Mouse (Mus musculus): Measurements from ENCODE around the gene Dact1. TPM values are rescaled to one million over a fixed set of nuclear protein-coding genes. Genes with fewer than 3 reads are reported as not detected.

Dact1 gene
- polyA plus RNA-seq, 1 experiment from 2014 or later: 15.3 TPM

DNA sequence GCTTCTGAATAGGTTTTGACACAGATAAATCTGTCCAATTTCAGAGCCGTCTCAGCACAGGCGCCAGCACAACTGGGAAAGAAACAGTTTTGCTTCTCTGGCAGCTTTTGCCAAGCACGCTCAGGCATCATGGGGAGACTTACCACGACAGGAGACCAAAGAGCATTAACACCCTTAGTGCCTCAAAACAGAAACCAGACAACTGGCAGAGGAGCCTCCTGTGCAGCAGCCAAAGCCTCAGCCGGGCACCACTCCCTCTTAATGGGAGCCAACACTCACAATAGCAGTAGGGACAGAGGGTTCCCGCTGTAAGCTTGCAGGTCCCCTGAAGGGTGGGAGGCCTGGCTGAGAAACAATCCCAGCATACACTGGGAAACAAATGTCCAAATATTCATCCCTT is 56.5 kb downstream of the Dact1 start:
- WGBS: 65% methylated on average over 6 of the region's 6 CpGs
- no peaks in the 10 kb centered on the region for H3K4me1 ChIP-seq (replicated peaks; ENCODE audit: control insufficient read depth, insufficient read depth, low read length)
- H3K36me3 ChIP-seq (ENCODE audit: control insufficient read depth, insufficient read depth, low read length): no peaks in the 10 kb centered on the region
- H3K4me2 ChIP-seq (replicated peaks; ENCODE audit: low read depth, low read length): no peak overlapping the region
- DNase-seq (ENCODE audit: low spot score) (no peak), ATAC-seq (ENCODE audit: low FRiP score) (no peak)
- no peaks in the 10 kb centered on the region for H3K27me3 ChIP-seq (ENCODE audit: control insufficient read depth, insufficient read depth, low read length)
- H3K9ac ChIP-seq (ENCODE audit: low read depth, low read length): no peak overlapping the region
- H3K9me3 ChIP-seq (ENCODE audit: control insufficient read depth, low read length): no peaks in the 10 kb centered on the region
- no peak overlapping the region for H3K27ac ChIP-seq (ENCODE audit: low read depth, low read length)
- H3K4me3 ChIP-seq (ENCODE audit: low read depth, low read length): no peak overlapping the region

DNA sequence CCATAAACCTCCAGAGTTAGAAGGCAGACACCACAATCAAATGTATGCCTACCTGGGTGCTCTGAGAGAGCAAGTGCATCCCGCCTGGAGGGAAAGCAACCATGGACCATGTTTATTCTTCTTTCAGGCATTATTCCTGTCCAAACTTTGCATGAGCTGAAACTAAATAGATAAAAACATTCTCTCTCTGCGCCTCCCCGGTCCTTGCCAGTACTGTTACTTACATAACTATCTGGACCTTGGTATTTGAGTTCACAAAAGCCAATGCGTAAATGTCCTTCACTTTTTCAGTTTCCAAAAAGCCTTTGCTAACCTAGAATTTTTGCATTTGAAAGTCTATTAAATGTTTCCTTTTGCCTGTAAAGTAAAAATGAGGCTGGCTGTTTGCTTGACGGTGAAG is 58.9 kb downstream of the Dact1 start:
- 80% methylated on average over 5 of the region's 5 CpGs for WGBS

More for the DNA sequence above, 58.9 kb downstream of the Dact1 start:
- Histone ChIP-seq H3K9me3 (ENCODE audit: control insufficient read depth, low read length) (no peaks in the 10 kb centered on the region), H3K36me3 (ENCODE audit: control insufficient read depth, insufficient read depth, low read length) (no peaks in the 10 kb centered on the region), H3K27ac (ENCODE audit: low read depth, low read length) (no peak overlapping the region), H3K9ac (ENCODE audit: low read depth, low read length) (no peak overlapping the region), H3K4me3 (ENCODE audit: low read depth, low read length) (no peak overlapping the region), H3K27me3 (ENCODE audit: control insufficient read depth, insufficient read depth, low read length) (no peaks in the 10 kb centered on the region), H3K4me2 (replicated peaks; ENCODE audit: low read depth, low read length) (no peak overlapping the region), H3K4me1 (replicated peaks; ENCODE audit: control insufficient read depth, insufficient read depth, low read length) (no peaks in the 10 kb centered on the region)
- DNase-seq (ENCODE audit: low spot score) (no peak), ATAC-seq (ENCODE audit: low FRiP score) (no peak)

Other genes with a start within 250 kb of the Dact1 start
- gene Tomm20l, start 198.5 kb upstream of the Dact1 start, polyA plus RNA-seq (2014; fragmentation: Nextera tagmentation; extraction: Ambion mirVana): not detected in 2 replicates
- 73.8 and 76.8 TPM in 2 replicates for gene Timm9, start 173.2 kb upstream of the Dact1 start, polyA plus RNA-seq (2014; fragmentation: Nextera tagmentation; extraction: Ambion mirVana)
- gene 2700049A03Rik, start 173.0 kb upstream of the Dact1 start, polyA plus RNA-seq (2014; fragmentation: Nextera tagmentation; extraction: Ambion mirVana): 16.8 and 23.3 TPM in 2 replicates

Data from hindbrain, embryonic 11.5 days (tissue).